Mouse (Mus musculus) ovary, postnatal 36 days (tissue): ENCODE results near the gene Fam43a.

Source experiments
- DNase-seq: peaks from one replicate; pipeline ENCODE4 v3.0.0; 2022; ENCODE audit warnings: low spot score, mixed read lengths

Gene Fam43a

GRCm38 (mm10) chr16:30599491-30600268 is at the start of gene Fam43a:
TSS of gene Fam43a (plus strand) at chr16:30599723.
- peak; percentile 89 for DNase-seq

- peak; percentile 81 for DNase-seq
Observed at GRCm38 (mm10) chr16:30549966-30550747, 49.4 kb upstream of the Fam43a start.

- DNase-seq = no peak
Observed at GRCm38 (mm10) chr16:30550748-30551192, 48.8 kb upstream of the Fam43a start, which contains the start of gene Tmem44. TSS of gene Tmem44 (minus strand) at chr16:30550842.

GRCm38 (mm10) chr16:30552621-30553338 is 46.7 kb upstream of the Fam43a start:
- peak; percentile 72 for DNase-seq

GRCm38 (mm10) chr16:30554109-30554508 is 45.4 kb upstream of the Fam43a start:
- no peak for DNase-seq

GRCm38 (mm10) chr16:30559312-30559992 is 40.1 kb upstream of the Fam43a start:
- peak; percentile 21 for DNase-seq

GRCm38 (mm10) chr16:30560601-30561000 is 38.9 kb upstream of the Fam43a start:
- no peak for DNase-seq

- no peak for DNase-seq
Observed at GRCm38 (mm10) chr16:30565631-30566030, 33.9 kb upstream of the Fam43a start.

- DNase-seq = no peak
Observed at GRCm38 (mm10) chr16:30570173-30570572, 29.4 kb upstream of the Fam43a start.

GRCm38 (mm10) chr16:30571378-30571777 is 28.1 kb upstream of the Fam43a start:
- DNase-seq = no peak

GRCm38 (mm10) chr16:30572239-30572638 is 27.3 kb upstream of the Fam43a start:
- DNase-seq = peak; percentile 24

- no peak for DNase-seq
Observed at GRCm38 (mm10) chr16:30575815-30576214, 23.7 kb upstream of the Fam43a start.

- DNase-seq = no peak
Observed at GRCm38 (mm10) chr16:30576392-30576791, 23.1 kb upstream of the Fam43a start.

- no peak for DNase-seq
Observed at GRCm38 (mm10) chr16:30580765-30581164, 18.8 kb upstream of the Fam43a start.

- DNase-seq = no peak
Observed at GRCm38 (mm10) chr16:30586935-30587493, 12.5 kb upstream of the Fam43a start.

GRCm38 (mm10) chr16:30587494-30588327 is 11.8 kb upstream of the Fam43a start, which contains the start of gene Lsg1:
TSS of gene Lsg1 (minus strand) at chr16:30587592.
- DNase-seq = peak; percentile 70

GRCm38 (mm10) chr16:30590264-30591209 is 9.0 kb upstream of the Fam43a start:
- DNase-seq = no peak

- no peak for DNase-seq
Observed at GRCm38 (mm10) chr16:30591990-30592389, 7.5 kb upstream of the Fam43a start.

- no peak for DNase-seq
Observed at GRCm38 (mm10) chr16:30595356-30595755, 4.2 kb upstream of the Fam43a start.
